Mouse (Mus musculus) C2C12 (cell line): Measurements from ENCODE around the gene Eif2ak3.

Experiments
- CTCF ChIP-seq: IDR thresholded peaks from one replicate; pipeline ENCODE4 v1.5.1; 2011; ENCODE audit not compliant: control insufficient read depth, insufficient read depth, insufficient read length
- MAX ChIP-seq: IDR thresholded peaks from one replicate; pipeline ENCODE4 v1.6.1; 2011; ENCODE audit warnings: mild to moderate bottlenecking, control low read depth
- MYOG ChIP-seq: IDR thresholded peaks from one replicate; pipeline ENCODE4 v1.6.1; 2011; ENCODE audit not compliant: control insufficient read depth, insufficient read length; ENCODE audit errors: extremely low read depth
- USF1 ChIP-seq: IDR thresholded peaks from one replicate; pipeline ENCODE4 v1.6.1; 2011; ENCODE audit warnings: low read depth, mild to moderate bottlenecking, control low read depth, moderate library complexity

GRCm38 (mm10) chr6:70853371-70853770 lies 9.1 kb downstream of the Eif2ak3 start:
- TF ChIP-seq CTCF = no peak
- TF ChIP-seq MAX = no peak
- TF ChIP-seq USF1 = no peak
- TF ChIP-seq MYOG = no peak
